Mouse (Mus musculus) C2C12 (cell line): ENCODE data around the gene Ncor1.

Source experiments
- CTCF ChIP-seq: IDR thresholded peaks from one replicate; pipeline ENCODE4 v1.5.1; 2011; ENCODE audit not compliant: control insufficient read depth, insufficient read depth, insufficient read length
- MAX ChIP-seq: IDR thresholded peaks from one replicate; pipeline ENCODE4 v1.6.1; 2011; ENCODE audit warnings: mild to moderate bottlenecking, control low read depth

GRCm38 (mm10) chr11:62457241-62457890, 975 bp downstream of the Ncor1 start:
- TF ChIP-seq CTCF (no peak), MAX (peak; percentile 75)
